Mouse (Mus musculus) midbrain, embryonic 10.5 days (tissue): ENCODE measurements around the gene Slc30a6. TPM values are rescaled to one million over a fixed set of nuclear protein-coding genes. Genes with fewer than 3 reads are reported as not detected.

Source experiments
- DNase-seq: peaks from one replicate; pipeline ENCODE4 v3.0.0-alpha.2; 2017; ENCODE audit warnings: low spot score
- H3K27ac ChIP-seq: fragments of 300-500 bp; sonication (generic); replicated peaks from 2 replicates; pipeline ENCODE4 v1.5.1; 2016; ENCODE audit warnings: mild to moderate bottlenecking
- H3K27me3 ChIP-seq: fragments of 300-500 bp; sonication (generic); 2 replicates; pipeline ENCODE4 v1.6.1; 2016; ENCODE audit warnings: low read depth, mild to moderate bottlenecking; ENCODE audit not compliant: poor library complexity, severe bottlenecking
- H3K36me3 ChIP-seq: fragments of 300-500 bp; sonication (generic); 2 replicates; pipeline ENCODE4 v1.6.1; 2016; ENCODE audit warnings: mild to moderate bottlenecking, moderate library complexity
- H3K4me1 ChIP-seq: fragments of 300-500 bp; sonication (generic); 2 replicates; pipeline ENCODE4 v1.6.1; 2016
- H3K4me3 ChIP-seq: fragments of 300-500 bp; sonication (generic); 2 replicates; pipeline ENCODE4 v1.5.1; 2016; ENCODE audit warnings: mild to moderate bottlenecking, moderate library complexity
- H3K9me3 ChIP-seq: fragments of 300-500 bp; sonication (generic); replicated peaks from 2 replicates; pipeline ENCODE4 v1.6.1; 2016; ENCODE audit warnings: mild to moderate bottlenecking
- WGBS: fragments of 180-500 bp; shearing (Covaris S2); methylation state at CpG from one replicate; pipeline ENCODE4 v1.1.7; 2016; 5-methylcytosine and 5-hydroxymethylcytosine counted together
- polyA plus RNA-seq: library from polyadenylated mRNA; unstranded; fragments of >200 nt; fragmentation: Nextera tagmentation; extraction: Ambion mirVana; gene quantifications from 2 replicates; pipeline ENCODE4 v1.2.1, GENCODE M21; 2016

Slc30a6 gene
- 34.4 and 35.1 TPM in 2 replicates for polyA plus RNA-seq

- Histone ChIP-seq H3K27me3 (no peaks in the 10 kb centered on the region), H3K36me3 (no peaks in the 10 kb centered on the region), H3K9me3 (no peaks in the 10 kb centered on the region), H3K4me3 (peak within 1 kb of the TSS; percentile 78), H3K27ac (peak within 1 kb of the TSS; percentile 88), H3K4me1 (peaks cover 15% of the 10 kb centered on the region)
- WGBS: under 1% methylated on average over 41 of the region's 41 CpGs
- DNase-seq: peak; percentile 96
Observed at GRCm38 (mm10) chr17:74395383-74396065, at the start of gene Slc30a6. Gene Slc30a6 (plus strand): TSS chr17:74395608.

DNA sequence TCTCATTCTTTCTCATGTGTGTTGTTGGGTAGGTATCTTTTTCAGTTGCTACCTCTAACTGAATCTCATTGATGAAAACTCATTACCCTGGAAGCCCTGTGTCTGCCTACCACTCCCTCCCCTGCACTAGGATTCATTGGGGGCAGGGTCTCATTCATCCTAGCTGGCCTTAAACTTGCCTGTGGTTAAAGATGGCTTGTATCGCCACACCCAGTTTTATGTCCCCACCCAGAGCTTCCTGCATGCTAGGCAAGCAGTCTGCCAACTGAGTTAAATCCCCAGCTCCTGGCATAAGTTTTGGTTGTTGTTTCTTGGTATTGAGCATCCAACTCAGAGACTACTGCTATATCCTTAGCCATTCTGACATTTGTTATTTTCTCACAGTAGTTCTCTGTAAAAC lies 31.8 kb upstream of the Slc30a6 start:
- DNase-seq: no peak
- H3K27me3 ChIP-seq: no peaks in the 10 kb centered on the region
- H3K9me3 ChIP-seq: no peaks in the 10 kb centered on the region
- H3K4me1 ChIP-seq: no peaks in the 10 kb centered on the region
- no peak overlapping the region for H3K4me3 ChIP-seq
- H3K36me3 ChIP-seq: peaks cover 86% of the 10 kb centered on the region
- 91% methylated on average over 1 of the region's 1 CpGs for WGBS
- no peak overlapping the region for H3K27ac ChIP-seq

DNA sequence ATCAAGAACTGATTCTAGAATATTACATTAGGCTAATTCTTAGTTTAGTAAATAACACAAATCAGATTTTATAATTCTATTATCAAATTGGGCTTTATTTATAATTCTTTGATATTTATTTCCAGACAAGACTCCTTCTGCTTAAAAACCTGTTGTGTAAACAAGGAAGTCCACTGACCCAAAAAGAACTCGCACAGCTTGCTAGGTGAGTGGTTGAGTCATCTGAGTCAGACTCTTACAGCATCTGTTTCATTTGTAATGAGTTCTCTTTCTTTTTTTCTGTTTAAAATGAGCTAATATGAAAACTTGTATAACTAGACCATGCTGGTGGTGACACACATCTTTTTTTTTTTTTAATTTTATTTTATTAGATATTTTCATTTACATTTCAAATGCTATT lies 18.5 kb upstream of the Slc30a6 start:
- Histone ChIP-seq H3K4me3 (no peak overlapping the region), H3K4me1 (no peaks in the 10 kb centered on the region), H3K27ac (no peak overlapping the region), H3K27me3 (no peaks in the 10 kb centered on the region), H3K9me3 (no peaks in the 10 kb centered on the region), H3K36me3 (peaks cover 89% of the 10 kb centered on the region)
- DNase-seq: no peak
- WGBS: 98% methylated on average over 1 of the region's 1 CpGs

DNA sequence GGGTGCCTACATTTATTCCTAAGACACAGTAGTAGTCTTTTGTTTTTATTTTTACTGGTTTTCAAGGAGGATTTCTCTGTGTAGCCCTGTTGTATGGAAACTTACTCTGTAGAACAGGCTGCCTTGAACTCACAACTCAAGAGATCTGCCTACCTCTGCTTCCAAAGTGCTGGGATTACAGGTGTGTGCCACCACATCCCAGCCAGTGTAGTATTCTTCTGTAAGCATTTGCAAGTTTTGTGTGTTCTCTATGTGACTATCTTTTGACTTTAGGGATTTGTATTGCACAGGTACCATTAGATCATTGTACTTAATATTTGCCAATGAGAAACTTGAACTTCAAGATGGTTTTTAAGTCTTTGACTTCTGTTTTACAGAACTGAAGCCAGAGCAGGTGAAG lies 8.8 kb upstream of the Slc30a6 start:
- Histone ChIP-seq H3K9me3 (no peaks in the 10 kb centered on the region), H3K27me3 (no peaks in the 10 kb centered on the region), H3K4me1 (no peaks in the 10 kb centered on the region), H3K4me3 (no peak overlapping the region), H3K36me3 (peaks cover 76% of the 10 kb centered on the region), H3K27ac (no peak overlapping the region)
- no peak for DNase-seq

DNA sequence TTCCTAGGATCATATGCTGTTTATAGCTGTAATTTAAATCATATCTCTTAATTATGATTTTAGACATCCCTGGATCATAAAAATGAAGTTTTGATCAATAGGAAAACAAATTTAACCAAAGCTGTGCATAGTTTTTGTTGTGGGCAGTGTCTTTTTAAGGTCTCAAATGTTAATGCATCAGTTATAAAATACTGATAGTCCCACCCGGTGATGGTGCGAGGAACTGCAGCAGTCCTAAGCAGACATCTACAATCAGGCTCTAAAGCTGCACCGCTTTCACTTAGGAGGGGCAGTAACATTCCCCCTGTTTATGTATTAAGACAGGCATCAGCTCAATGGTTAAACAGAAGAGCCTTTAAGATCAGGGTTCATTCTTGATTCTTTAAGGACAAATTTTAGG lies 5.6 kb upstream of the Slc30a6 start:
- Histone ChIP-seq H3K4me3 (no peak overlapping the region), H3K27me3 (no peaks in the 10 kb centered on the region), H3K36me3 (peaks cover 44% of the 10 kb centered on the region), H3K27ac (no peak overlapping the region), H3K9me3 (no peaks in the 10 kb centered on the region), H3K4me1 (peaks cover 2% of the 10 kb centered on the region)
- DNase-seq: no peak
- WGBS: 84% methylated on average over 3 of the region's 3 CpGs

- H3K27me3 ChIP-seq: no peaks in the 10 kb centered on the region
- peaks cover 2% of the 10 kb centered on the region for H3K36me3 ChIP-seq
- H3K4me1 ChIP-seq: peaks cover 15% of the 10 kb centered on the region
- no peak overlapping the region for H3K4me3 ChIP-seq
- 75% methylated on average over 2 of the region's 2 CpGs for WGBS
- no peaks in the 10 kb centered on the region for H3K9me3 ChIP-seq
- no peak for DNase-seq
- H3K27ac ChIP-seq: no peak overlapping the region; the same call in 1 of the 2 replicates
Observed at GRCm38 (mm10) chr17:74394381-74394780, 1.0 kb upstream of the Slc30a6 start.

- Histone ChIP-seq H3K27me3 (no peaks in the 10 kb centered on the region), H3K4me3 (peak overlapping the region; percentile 78), H3K36me3 (no peaks in the 10 kb centered on the region), H3K9me3 (no peaks in the 10 kb centered on the region), H3K27ac (peak overlapping the region; percentile 88), H3K4me1 (peaks cover 15% of the 10 kb centered on the region)
- no peak for DNase-seq
- 35% methylated on average over 16 of the region's 16 CpGs for whole genome bisulfite sequencing
Observed at GRCm38 (mm10) chr17:74394855-74395254, 553 bp upstream of the Slc30a6 start.

DNA sequence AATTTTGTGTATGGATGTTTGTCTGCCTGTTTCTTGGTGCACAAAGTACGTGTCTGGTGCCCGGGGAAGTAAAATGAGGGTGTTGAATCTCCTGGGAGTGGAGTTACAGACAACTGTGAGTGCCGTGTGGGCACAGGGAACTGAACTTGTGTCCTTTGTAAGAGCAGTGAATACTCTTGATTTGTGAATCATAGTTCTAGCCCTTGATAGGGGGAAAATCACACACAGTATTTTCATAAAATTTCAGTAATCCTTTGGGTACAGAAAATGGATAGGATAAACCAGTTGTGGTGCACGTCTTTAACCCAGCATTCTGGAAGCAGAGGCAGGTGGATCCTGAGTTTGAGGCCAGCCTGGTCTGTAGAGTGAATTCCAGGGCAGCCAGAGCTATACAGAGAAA lies 1.4 kb downstream of the Slc30a6 start:
- no peak for DNase-seq
- H3K27ac ChIP-seq: no peak overlapping the region
- no peaks in the 10 kb centered on the region for H3K27me3 ChIP-seq
- H3K4me1 ChIP-seq: peaks cover 15% of the 10 kb centered on the region
- H3K9me3 ChIP-seq: no peaks in the 10 kb centered on the region
- peak overlapping the region; percentile 78; the same call in 1 of the 2 replicates for H3K4me3 ChIP-seq
- peaks cover 1% of the 10 kb centered on the region for H3K36me3 ChIP-seq
- WGBS: 89% methylated on average over 4 of the region's 4 CpGs

GRCm38 (mm10) chr17:74397173-74397572 lies 1.8 kb downstream of the Slc30a6 start:
- WGBS: 90% methylated on average over 2 of the region's 2 CpGs

GRCm38 (mm10) chr17:74402486-74403222 lies 7.2 kb downstream of the Slc30a6 start:
- WGBS: 94% methylated on average over 12 of the region's 12 CpGs
- Histone ChIP-seq H3K4me1 (no peaks in the 10 kb centered on the region), H3K27ac (no peak overlapping the region), H3K9me3 (no peaks in the 10 kb centered on the region), H3K27me3 (no peaks in the 10 kb centered on the region), H3K4me3 (no peak overlapping the region), H3K36me3 (peaks cover 57% of the 10 kb centered on the region)
- no peak for DNase-seq

More at GRCm38 (mm10) chr17:74397173-74397572, 1.8 kb downstream of the Slc30a6 start:
- Histone ChIP-seq H3K36me3 (peaks cover 5% of the 10 kb centered on the region), H3K27ac (no peak overlapping the region), H3K9me3 (no peaks in the 10 kb centered on the region), H3K4me3 (peak overlapping the region; percentile 78; the same call in 1 of the 2 replicates), H3K4me1 (peaks cover 15% of the 10 kb centered on the region), H3K27me3 (no peaks in the 10 kb centered on the region)
- no peak for DNase-seq

DNA sequence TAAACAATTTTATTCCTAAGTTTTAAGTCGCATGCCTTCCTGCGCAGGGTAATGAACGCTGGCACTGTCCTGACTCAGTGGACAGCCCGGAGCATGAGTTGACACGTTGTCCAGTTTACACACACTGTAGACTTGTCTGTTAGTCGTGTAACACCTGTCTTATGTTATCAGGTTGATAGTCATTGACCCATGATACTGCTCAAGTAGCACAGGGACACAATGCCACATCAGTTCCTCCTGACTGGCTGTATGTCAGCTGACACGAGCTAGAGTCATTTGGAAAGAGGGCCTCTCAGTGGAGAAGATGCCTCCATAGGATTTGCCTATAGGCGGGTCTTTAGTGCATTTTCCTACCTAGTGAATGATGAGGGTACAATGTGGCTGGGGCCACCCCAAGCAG lies 11.1 kb downstream of the Slc30a6 start:
- WGBS: 92% methylated on average over 8 of the region's 8 CpGs
- H3K9me3 ChIP-seq: no peaks in the 10 kb centered on the region
- H3K27me3 ChIP-seq: no peaks in the 10 kb centered on the region
- H3K4me1 ChIP-seq: no peaks in the 10 kb centered on the region
- H3K27ac ChIP-seq: no peak overlapping the region
- no peak overlapping the region for H3K4me3 ChIP-seq
- no peak for DNase-seq
- H3K36me3 ChIP-seq: peaks cover 86% of the 10 kb centered on the region

DNA sequence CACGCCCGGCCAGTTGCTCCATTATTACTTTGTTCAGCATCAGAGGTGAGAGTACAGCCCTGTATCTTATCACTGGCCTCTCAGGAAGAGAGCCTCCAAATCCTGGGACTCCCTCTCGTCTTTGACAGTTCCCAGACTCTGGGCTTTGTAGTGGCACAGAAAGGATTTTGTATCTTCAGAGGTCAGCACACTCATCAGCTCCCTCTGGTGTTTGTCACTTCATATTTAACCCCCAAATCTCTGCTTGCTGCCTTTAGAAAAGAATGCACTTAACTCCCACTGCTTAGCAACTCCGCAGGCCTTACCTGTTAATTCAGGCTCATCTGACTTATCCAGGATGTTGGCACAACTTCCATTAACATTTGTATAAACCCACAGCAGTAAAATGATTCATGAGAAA lies 14.3 kb downstream of the Slc30a6 start:
- 67% methylated on average over 4 of the region's 4 CpGs for WGBS
- no peaks in the 10 kb centered on the region for H3K27me3 ChIP-seq
- no peak overlapping the region for H3K27ac ChIP-seq
- no peaks in the 10 kb centered on the region for H3K4me1 ChIP-seq
- no peaks in the 10 kb centered on the region for H3K9me3 ChIP-seq
- peaks cover 88% of the 10 kb centered on the region for H3K36me3 ChIP-seq
- no peak overlapping the region for H3K4me3 ChIP-seq
- DNase-seq: no peak

DNA sequence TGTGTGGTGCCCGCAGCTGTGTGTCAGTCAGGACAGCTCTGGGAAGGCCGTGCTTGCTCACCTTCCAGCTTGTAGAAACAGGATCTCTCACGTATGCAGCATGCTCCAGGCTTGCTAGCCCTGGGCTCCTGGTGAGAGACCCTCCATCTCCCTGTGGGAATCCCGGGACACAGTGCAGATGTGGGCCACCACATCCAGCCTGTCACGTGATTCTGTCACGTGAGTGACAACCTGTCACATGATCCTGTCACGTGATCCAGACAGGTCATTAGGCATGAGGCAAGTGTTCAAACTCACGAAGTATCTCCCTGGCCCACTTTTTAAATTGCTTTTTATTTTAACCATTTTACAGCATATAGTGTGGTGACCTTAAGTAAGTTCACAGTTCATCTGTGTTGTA lies 17.9 kb downstream of the Slc30a6 start:
- Histone ChIP-seq H3K27me3 (no peaks in the 10 kb centered on the region), H3K4me3 (no peak overlapping the region), H3K4me1 (peaks cover 5% of the 10 kb centered on the region; the same call in 1 of the 2 replicates), H3K36me3 (peaks cover 88% of the 10 kb centered on the region), H3K27ac (no peak overlapping the region), H3K9me3 (no peaks in the 10 kb centered on the region)
- no peak for DNase-seq
- WGBS: 92% methylated on average over 8 of the region's 8 CpGs
